Mouse (Mus musculus) testis, postnatal 10 days (tissue): ENCODE measurements at regions not wholly inside any gene's neighbourhood (a gene's known extent, or its start where the extent isn't known, plus 50 kb on each side); places are given as distances from the start of the nearest gene placed in this dataset.

Experiments used
- DNase-seq: peaks from one replicate; pipeline ENCODE4 v3.0.0; 2021; ENCODE audit warnings: low spot score

DNA sequence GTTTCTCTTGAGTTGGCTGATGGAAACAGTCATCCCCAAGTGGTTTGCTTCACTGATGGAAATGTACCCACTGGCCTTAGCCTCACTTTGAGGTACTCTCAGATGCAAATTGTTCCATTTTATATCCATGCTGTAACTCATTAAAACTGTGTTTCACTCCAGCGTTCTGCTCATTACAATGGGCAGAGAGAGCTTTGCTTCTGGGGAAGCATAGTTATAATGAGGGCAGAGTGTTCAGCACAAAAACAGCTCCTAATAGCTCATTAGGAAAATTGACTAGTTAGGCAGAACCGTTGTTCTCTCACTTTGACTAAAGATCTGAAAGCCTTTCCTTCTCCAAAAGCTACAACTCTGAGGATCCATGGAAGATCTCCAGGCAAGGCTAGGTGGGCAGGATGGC is 771.2 kb downstream of the Ntrk3 start:
- DNase-seq, result no peak

- no peak for DNase-seq
Observed at GRCm38 (mm10) chr7:77933366-77933765, 804.4 kb downstream of the Ntrk3 start.

GRCm38 (mm10) chr7:77928479-77929467 is 809.0 kb downstream of the Ntrk3 start:
- no peak for DNase-seq

GRCm38 (mm10) chr7:77899231-77899630 is 838.6 kb downstream of the Ntrk3 start:
- no peak for DNase-seq

DNA sequence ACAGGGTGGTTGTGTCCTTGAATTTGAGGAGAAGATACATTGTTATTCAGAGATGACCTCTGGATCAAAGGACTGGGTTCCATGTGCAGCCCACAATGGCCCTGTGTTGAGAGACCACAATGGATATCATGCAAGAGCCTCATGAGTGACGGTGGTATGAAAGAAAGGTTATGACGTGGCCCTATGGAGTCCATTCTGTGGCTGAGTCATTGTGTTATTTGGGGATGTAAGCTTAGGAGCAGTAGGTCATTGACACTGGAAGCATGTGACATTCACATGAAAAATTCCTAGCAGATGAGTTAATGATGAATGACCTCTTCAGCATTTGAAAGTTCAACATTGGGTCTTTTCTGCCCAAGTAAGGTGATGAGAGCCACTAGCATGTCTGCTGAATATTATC is 849.3 kb downstream of the Ntrk3 start:
- no peak for DNase-seq

DNA sequence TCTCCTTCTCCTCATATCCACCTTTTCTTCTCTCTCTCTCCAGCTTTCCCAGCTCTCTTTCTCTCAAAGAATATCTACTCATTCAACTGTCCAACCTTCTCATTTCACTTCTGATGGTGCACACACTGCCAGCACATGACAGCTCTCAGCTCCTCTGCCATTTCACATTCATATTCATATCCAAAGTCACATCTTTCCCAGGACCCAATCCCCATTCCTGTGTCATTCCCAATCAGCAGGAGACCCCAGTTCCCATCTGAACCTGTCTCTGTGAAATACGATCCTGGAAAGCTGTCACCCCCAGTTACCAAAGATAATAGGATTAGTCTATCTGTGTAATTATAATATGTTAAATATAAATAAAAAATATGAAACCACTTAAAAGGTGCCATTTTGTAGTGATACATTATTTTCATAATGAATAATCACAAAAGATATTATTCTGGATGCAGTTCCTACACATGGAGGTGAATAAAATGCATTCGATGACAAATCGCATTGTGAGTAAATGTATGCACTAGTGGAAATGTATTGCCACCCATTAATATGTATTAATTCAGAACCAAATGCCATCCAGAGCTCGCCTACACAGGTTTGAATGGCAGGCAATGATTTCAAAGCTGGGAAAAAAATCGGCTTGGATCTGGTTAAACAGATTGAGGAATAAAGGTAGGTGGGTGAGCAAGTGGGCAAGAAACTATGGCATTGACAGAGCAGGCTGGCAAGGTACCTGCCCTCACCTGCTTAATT is 855.0 kb downstream of the Ntrk3 start:
- DNase-seq, result no peak

GRCm38 (mm10) chr7:77867518-77867917 is 870.3 kb downstream of the Ntrk3 start:
- no peak for DNase-seq

- DNase-seq, result no peak
Observed at GRCm38 (mm10) chr7:77861841-77862240, 876.0 kb downstream of the Ntrk3 start.

- DNase-seq, result no peak
Observed at GRCm38 (mm10) chr7:77858436-77858835, 879.4 kb downstream of the Ntrk3 start.

- DNase-seq, result no peak
Observed at GRCm38 (mm10) chr7:77857979-77858378, 879.8 kb downstream of the Ntrk3 start.

DNA sequence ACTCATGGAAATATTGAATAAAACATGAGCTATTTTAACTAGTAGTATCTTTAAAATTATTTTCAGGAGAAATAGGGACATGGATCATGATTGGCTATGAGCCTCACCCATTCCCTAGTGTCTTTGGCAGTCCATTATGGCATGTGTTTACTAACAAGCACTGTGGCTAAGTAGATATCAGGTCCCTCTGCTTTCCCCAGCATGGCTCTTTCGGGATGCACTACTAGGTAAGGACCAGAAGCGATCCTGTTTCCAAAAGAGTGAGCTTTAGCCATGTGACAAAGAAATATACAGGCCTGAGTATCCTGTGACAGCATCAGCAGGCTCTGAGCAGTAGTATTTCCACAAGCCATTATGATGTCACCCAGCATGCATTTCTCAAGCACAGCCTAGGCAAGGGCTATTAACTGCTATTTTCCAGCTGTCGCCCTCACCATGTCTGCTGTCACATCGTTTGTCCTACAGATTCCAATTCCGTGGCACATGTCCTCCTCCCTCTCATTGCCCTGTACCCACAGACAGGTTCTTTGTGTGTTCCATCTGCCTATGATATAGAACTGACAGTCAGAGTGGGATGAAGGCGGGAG is 882.1 kb downstream of the Ntrk3 start:
- no peak for DNase-seq

DNA sequence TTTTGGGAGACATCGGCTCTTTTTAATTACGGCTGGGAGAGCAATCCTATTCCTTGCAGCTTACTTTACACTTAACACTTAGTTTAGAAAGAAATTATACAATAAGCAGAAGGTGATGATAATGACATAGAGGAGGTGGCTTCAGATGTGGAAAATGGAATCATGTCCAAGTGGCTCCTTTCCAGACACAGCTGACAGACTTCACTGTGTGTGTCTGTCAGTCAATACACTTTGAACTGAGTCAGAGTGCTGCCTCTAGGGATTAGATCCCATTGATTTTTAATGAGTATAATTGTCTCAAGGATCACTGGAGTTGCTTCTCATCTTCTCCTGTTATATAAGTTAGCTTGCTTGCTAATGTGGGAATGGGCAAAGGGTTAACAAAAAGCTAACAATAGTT is 882.7 kb downstream of the Ntrk3 start:
- DNase-seq, result no peak

- DNase-seq, result no peak
Observed at GRCm38 (mm10) chr7:77824261-77824959, 913.4 kb downstream of the Ntrk3 start.

DNA sequence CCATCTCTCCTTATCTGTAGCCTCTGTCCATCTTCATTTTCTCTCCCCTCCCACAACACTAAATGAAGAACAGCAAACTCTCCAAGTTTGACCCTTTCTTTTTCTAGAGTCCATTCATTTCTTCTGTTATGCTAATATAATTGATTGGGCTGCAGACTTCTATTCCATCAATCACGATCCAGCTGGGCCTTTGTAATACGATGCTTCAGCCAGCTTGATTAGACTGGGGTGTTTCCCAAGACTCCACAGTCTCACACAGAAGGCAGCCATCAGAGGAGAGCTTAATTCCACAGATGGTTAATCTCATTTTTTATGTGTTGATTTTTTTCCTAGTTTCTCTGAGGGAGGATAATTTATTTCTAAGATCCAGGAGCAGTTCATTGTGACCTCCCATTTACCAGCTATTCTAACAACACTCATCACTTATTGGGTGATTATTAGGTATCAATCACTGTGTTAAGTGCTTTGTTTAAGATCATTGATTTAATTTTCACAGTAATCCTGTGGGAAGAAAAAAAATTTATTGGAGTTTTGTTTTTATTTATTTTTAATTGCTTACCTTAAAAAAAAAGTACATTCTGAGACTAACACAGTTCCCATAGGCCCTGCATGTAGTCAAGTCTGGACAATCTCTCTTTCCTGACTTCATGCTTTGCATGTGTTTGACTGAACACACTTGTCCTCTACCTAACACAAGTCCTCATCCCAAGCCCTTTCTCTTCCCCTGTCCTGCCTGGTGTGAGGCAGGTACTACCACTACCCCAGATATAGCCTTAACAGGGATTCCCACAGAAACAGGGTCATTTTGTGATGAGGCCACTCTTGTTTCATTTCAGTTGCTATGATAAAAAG is 925.5 kb downstream of the Ntrk3 start:
- DNase-seq, result no peak

DNA sequence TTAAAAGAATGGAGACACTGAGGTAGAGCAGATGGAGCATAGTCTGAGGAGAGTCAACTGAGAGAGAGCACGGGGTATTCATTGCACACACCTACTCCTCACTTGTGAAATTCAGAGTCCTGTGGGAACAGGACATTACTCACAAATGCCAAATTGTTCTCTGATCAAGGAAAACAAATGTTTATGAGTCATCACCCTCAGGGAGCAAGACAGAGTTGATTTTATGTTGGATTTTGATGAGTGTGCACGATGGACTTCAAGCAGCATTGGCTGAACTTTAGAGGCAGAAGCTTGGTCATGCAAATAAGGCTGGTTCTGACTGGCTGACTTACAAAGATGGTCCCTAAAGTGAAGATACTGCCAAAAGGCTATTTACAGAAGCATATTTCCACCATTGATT is 951.0 kb downstream of the Ntrk3 start:
- no peak for DNase-seq

DNA sequence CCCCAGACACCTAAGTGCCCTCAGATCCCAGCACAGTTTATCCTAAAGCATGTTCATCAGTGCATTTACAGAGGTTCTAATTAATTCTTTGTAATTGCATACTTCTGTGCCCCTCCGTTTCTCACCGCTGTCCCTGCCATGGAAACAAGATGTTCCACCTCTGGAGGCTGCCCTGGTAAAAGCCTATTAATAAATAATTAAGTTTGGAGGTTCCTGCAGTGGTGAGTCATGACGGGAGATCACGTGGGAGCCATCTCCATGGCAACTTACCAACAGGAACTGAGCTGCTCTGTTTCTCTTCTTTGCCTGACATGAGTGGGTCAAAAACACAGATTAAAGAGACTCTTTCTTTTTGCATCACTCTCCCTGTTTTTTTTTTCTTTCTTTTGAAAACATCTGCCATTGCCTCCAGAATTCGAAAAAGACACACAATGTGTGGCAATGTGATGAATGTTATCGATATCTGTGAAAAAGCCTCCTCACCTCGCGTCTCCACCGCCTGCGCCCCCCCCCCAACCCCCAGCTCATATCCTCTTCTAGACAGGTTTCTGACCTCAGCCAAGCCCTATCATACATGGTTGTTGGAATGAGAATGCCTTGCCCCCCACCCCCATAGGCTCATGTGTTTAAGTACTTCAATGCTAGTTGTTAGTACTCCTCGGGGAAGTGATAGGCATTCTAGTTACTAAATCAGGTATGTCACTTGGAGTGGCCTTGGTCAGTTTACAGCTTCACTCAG is 965.9 kb downstream of the Ntrk3 start:
- DNase-seq, result peak; percentile 38

GRCm38 (mm10) chr7:77738996-77739765 is 998.6 kb downstream of the Ntrk3 start:
- no peak for DNase-seq
